Mouse (Mus musculus) left cerebral cortex, postnatal 36 days (tissue): ENCODE data around the gene Iqub. TPM values are rescaled to one million over a fixed set of nuclear protein-coding genes. Genes with fewer than 3 reads are reported as not detected.

Source experiments
- DNase-seq, 2 experiments: peaks; one replicate each; pipeline ENCODE4 v3.0.0; 2021 to 2022; ENCODE audit warnings: low spot score in 2 of 2, mixed read lengths in 1 of 2
- intact Hi-C: fragments of 180-260 bp; cut with DNase I; formaldehyde crosslinking; loops from one replicate; pipeline ENCODE4 v1.15.1; 2025
- total RNA-seq, 2 experiments: library from RNA; stranded (reverse); gene quantifications; 2 replicates each; pipeline ENCODE4 v1.2.3; 2021

The Iqub gene
- total RNA-seq, 2 experiments from 2014 or later = 1.5 to 2.6 TPM

- intact Hi-C loops = no loop called here
Measured at GRCm38 (mm10) chr6:24490341-24490740, 24.5 kb downstream of the Iqub start.

GRCm38 (mm10) chr6:24486530-24486929, 28.3 kb downstream of the Iqub start:
- DNase-seq = no peak
- intact Hi-C loops = no loop called here

More at GRCm38 (mm10) chr6:24490341-24490740, 24.5 kb downstream of the Iqub start:
- DNase-seq = no peak

- intact Hi-C loops = no loop called here
- DNase-seq = peak in 1 of 2 experiments; percentile 21
Measured at GRCm38 (mm10) chr6:24470571-24471132, 44.2 kb downstream of the Iqub start.

- no peak for DNase-seq
- intact Hi-C loops = no loop called here
Measured at GRCm38 (mm10) chr6:24470135-24470534, 44.7 kb downstream of the Iqub start.

- intact Hi-C loops = loop anchor here (5.0 kb wide), 1 partner anchor 609 kb away; no protein-coding TSS in a partner anchor
- DNase-seq = peak; percentile 76 to 83
Measured at GRCm38 (mm10) chr6:24456097-24456496, 58.8 kb downstream of the Iqub start.

GRCm38 (mm10) chr6:24451026-24451821, 63.6 kb downstream of the Iqub start:
- intact Hi-C loops = no loop called here

GRCm38 (mm10) chr6:24450241-24450640, 64.6 kb downstream of the Iqub start:
- no peak for DNase-seq
- intact Hi-C loops = no loop called here

More at GRCm38 (mm10) chr6:24451026-24451821, 63.6 kb downstream of the Iqub start:
- DNase-seq = no peak

- peak; percentile 25 to 37 for DNase-seq
- intact Hi-C loops = no loop called here
Measured at GRCm38 (mm10) chr6:24416056-24416455, 98.8 kb downstream of the Iqub start.

- intact Hi-C loops = no loop called here
Measured at GRCm38 (mm10) chr6:24415500-24415899, 99.4 kb downstream of the Iqub start.

GRCm38 (mm10) chr6:24408573-24409427, 106.1 kb downstream of the Iqub start:
- intact Hi-C loops = no loop called here
- DNase-seq = peak; percentile 47 to 60

More at GRCm38 (mm10) chr6:24415500-24415899, 99.4 kb downstream of the Iqub start:
- DNase-seq = no peak

- DNase-seq = no peak
- intact Hi-C loops = no loop called here
Measured at GRCm38 (mm10) chr6:24407743-24408142, 107.1 kb downstream of the Iqub start.

- intact Hi-C loops = no loop called here
- DNase-seq = peak in 1 of 2 experiments; percentile 24
Measured at GRCm38 (mm10) chr6:24397237-24397647, 117.6 kb downstream of the Iqub start.

Other genes starting within 250 kb of the Iqub start
- gene Ndufa5, start 12.9 kb upstream of the Iqub start, total RNA-seq = 100 to 1,000 TPM; 247 to 273 TPM
- not detected for gene Asb15, start 13.1 kb upstream of the Iqub start, total RNA-seq
- gene Lmod2, start 82.7 kb upstream of the Iqub start, total RNA-seq = not detected
- gene Wasl, start 149.9 kb upstream of the Iqub start, total RNA-seq = 100 to 1,000 TPM; 123 to 129 TPM
- not detected for gene Hyal6, start 218.2 kb upstream of the Iqub start, total RNA-seq
- not detected for gene Hyal4, start 233.3 kb upstream of the Iqub start, total RNA-seq